Mouse (Mus musculus): ENCODE results near the gene Cdx2.

DNA sequence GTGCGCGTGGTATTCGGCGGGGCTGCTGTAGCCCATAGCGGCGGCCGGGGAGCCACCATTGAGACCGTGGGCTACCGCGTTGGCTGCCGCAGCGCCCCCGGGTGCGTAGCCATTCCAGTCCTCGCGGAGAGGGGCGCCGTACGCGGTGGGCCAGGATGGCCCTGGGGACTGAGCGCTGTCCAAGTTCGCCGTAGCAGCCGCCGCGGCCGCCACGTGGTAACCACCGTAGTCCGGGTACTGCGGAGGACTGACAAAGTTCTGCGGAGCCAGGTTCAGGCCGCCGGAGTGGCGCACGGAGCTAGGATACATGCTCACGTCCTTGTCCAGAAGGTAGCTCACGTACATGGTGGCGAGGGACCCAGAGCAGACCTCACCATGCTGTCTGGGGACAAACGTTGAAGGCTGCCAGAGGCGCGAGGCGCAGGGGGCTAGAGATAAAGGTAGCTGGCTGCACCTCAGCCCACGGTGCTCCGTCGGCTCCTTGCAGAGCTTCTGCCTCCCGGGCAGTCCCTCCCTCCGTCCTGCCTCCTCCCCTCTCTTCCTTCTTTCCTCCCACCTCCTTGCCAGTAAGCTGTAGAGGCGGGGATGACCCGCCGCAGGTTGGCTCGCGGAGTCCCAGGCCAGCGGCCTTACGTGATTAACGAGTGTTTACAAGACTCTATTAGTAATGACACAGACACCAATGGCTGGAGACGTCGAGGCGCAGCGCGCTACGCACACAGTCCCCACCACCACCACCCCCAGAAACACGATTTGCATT lies at the start of gene Cdx2:
- TF ChIP-seq POLR2A (IDR thresholded peaks at IDR 0.05; ENCODE audit: insufficient read depth, low read depth, low read length) (no peak), CTCF (IDR thresholded peaks at IDR 0.05) (no peak), EP300 (IDR thresholded peaks at IDR 0.05; ENCODE audit: insufficient read depth, low read depth, low read length) (no peak)

All from heart, adult 2 months (tissue).